Mouse (Mus musculus): ENCODE data around the gene Ntrk3.

Ntrk3 gene

GRCm38 (mm10) chr7:78379784-78380183, 358.0 kb downstream of the Ntrk3 start:
- DNase-seq (ENCODE audit: extremely low read depth, low read depth, low spot score) = no peak

- no peak for DNase-seq (ENCODE audit: extremely low read depth, low read depth, low spot score)
Observed at GRCm38 (mm10) chr7:78378306-78378705, 359.5 kb downstream of the Ntrk3 start.

- peak; percentile 47 for DNase-seq (ENCODE audit: extremely low read depth, low read depth, low spot score)
Observed at GRCm38 (mm10) chr7:78376875-78377274, 360.9 kb downstream of the Ntrk3 start.

- DNase-seq (ENCODE audit: extremely low read depth, low read depth, low spot score) = no peak
Observed at GRCm38 (mm10) chr7:78361341-78362309, 376.2 kb downstream of the Ntrk3 start.

- no peak for DNase-seq (ENCODE audit: extremely low read depth, low read depth, low spot score)
Observed at GRCm38 (mm10) chr7:78347464-78347863, 390.3 kb downstream of the Ntrk3 start.

- no peak for DNase-seq (ENCODE audit: extremely low read depth, low read depth, low spot score)
Observed at GRCm38 (mm10) chr7:78333422-78333821, 404.4 kb downstream of the Ntrk3 start.

GRCm38 (mm10) chr7:78328301-78328700, 409.5 kb downstream of the Ntrk3 start:
- DNase-seq (ENCODE audit: extremely low read depth, low read depth, low spot score) = no peak

- no peak for DNase-seq (ENCODE audit: extremely low read depth, low read depth, low spot score)
Observed at GRCm38 (mm10) chr7:78326185-78326584, 411.6 kb downstream of the Ntrk3 start.

GRCm38 (mm10) chr7:78318640-78319039, 419.2 kb downstream of the Ntrk3 start:
- no peak for DNase-seq (ENCODE audit: extremely low read depth, low read depth, low spot score)

- no peak for DNase-seq (ENCODE audit: extremely low read depth, low read depth, low spot score)
Observed at GRCm38 (mm10) chr7:78305770-78306169, 432.0 kb downstream of the Ntrk3 start.

GRCm38 (mm10) chr7:78305029-78305428, 432.8 kb downstream of the Ntrk3 start:
- no peak for DNase-seq (ENCODE audit: extremely low read depth, low read depth, low spot score)

GRCm38 (mm10) chr7:78297290-78297689, 440.5 kb downstream of the Ntrk3 start:
- DNase-seq (ENCODE audit: extremely low read depth, low read depth, low spot score) = no peak

- no peak for DNase-seq (ENCODE audit: extremely low read depth, low read depth, low spot score)
Observed at GRCm38 (mm10) chr7:78294322-78294721, 443.5 kb downstream of the Ntrk3 start.

- no peak for DNase-seq (ENCODE audit: extremely low read depth, low read depth, low spot score)
Observed at GRCm38 (mm10) chr7:78290186-78290585, 447.6 kb downstream of the Ntrk3 start.

- DNase-seq (ENCODE audit: extremely low read depth, low read depth, low spot score) = no peak
Observed at GRCm38 (mm10) chr7:78286516-78287238, 451.1 kb downstream of the Ntrk3 start.

GRCm38 (mm10) chr7:78269506-78270250, 468.1 kb downstream of the Ntrk3 start:
- no peak for DNase-seq (ENCODE audit: extremely low read depth, low read depth, low spot score)

- DNase-seq (ENCODE audit: extremely low read depth, low read depth, low spot score) = no peak
Observed at GRCm38 (mm10) chr7:78267461-78268007, 470.3 kb downstream of the Ntrk3 start.

- no peak for DNase-seq (ENCODE audit: extremely low read depth, low read depth, low spot score)
Observed at GRCm38 (mm10) chr7:78264432-78265002, 473.3 kb downstream of the Ntrk3 start.

- DNase-seq (ENCODE audit: extremely low read depth, low read depth, low spot score) = no peak
Observed at GRCm38 (mm10) chr7:78261420-78262125, 476.2 kb downstream of the Ntrk3 start.

- no peak for DNase-seq (ENCODE audit: extremely low read depth, low read depth, low spot score)
Observed at GRCm38 (mm10) chr7:78258151-78258550, 479.7 kb downstream of the Ntrk3 start.

All from fat pad, adult 2 months (tissue).